Mouse (Mus musculus): ENCODE data around the gene Btbd17. TPM values are rescaled to one million over a fixed set of nuclear protein-coding genes. Genes with fewer than 3 reads are reported as not detected.

Btbd17 gene
- total RNA-seq, 2 experiments from 2014 or later: not detected

GRCm38 (mm10) chr11:114769911-114770310 is 25.8 kb downstream of the Btbd17 start:
- no peak for DNase-seq (ENCODE audit: low spot score)

GRCm38 (mm10) chr11:114764820-114765818 is 30.6 kb downstream of the Btbd17 start, which contains the start of gene Kif19a:
TSS of gene Kif19a (plus strand) at chr11:114765388.
- peak; percentile 39 for DNase-seq (ENCODE audit: low spot score)

GRCm38 (mm10) chr11:114747564-114748138 is 48.1 kb downstream of the Btbd17 start:
- no peak for DNase-seq (ENCODE audit: low spot score)

- peak; percentile 91 for DNase-seq (ENCODE audit: low spot score)
These were observed 50.6 kb downstream of the Btbd17 start for GRCm38 (mm10) chr11:114745134-114745533.

- DNase-seq (ENCODE audit: low spot score): no peak
These were observed 54.3 kb downstream of the Btbd17 start for GRCm38 (mm10) chr11:114741451-114741850.

Other genes with a start within 250 kb of the Btbd17 start
- gene Rpl38, start 127.4 kb downstream of the Btbd17 start, total RNA-seq (2021): 100 to 1,000 TPM; 619 to 713 TPM
- 10 to 100 TPM; 15.6 to 16.7 TPM for gene Ttyh2, start 120.5 kb downstream of the Btbd17 start, total RNA-seq (2021)
- under 1 TPM; 0.07 to 0.12 TPM for gene Dnaic2, start 68.5 kb downstream of the Btbd17 start, total RNA-seq (2021)
- 1 to 10 TPM in 1 of 2 experiments, under 1 TPM in 1; 0.57 to 1.1 TPM for gene Kif19a, start 30.6 kb downstream of the Btbd17 start, total RNA-seq (2021)
- not detected for gene Gpr142, start 3.0 kb upstream of the Btbd17 start, total RNA-seq (2021)
- 10 to 100 TPM; 39.7 to 43.7 TPM for gene Gprc5c, start 55.2 kb upstream of the Btbd17 start, total RNA-seq (2021)
- gene Cd300a, start 94.1 kb upstream of the Btbd17 start, total RNA-seq (2021): under 1 TPM; 0.59 to 0.81 TPM
- gene Cd300lb, start 138.4 kb upstream of the Btbd17 start, total RNA-seq (2021): under 1 TPM; 0.09 to 0.24 TPM
- gene Cd300c, start 173.2 kb upstream of the Btbd17 start, total RNA-seq (2021): not detected
- under 1 TPM; 0.11 to 0.33 TPM for gene Cd300ld, start 194.0 kb upstream of the Btbd17 start, total RNA-seq (2021)
- under 1 TPM; 0.21 to 0.32 TPM for gene Cd300c2, start 205.9 kb upstream of the Btbd17 start, total RNA-seq (2021)
- gene Cd300ld2, start 220.2 kb upstream of the Btbd17 start, total RNA-seq (2021): not detected
- not detected for gene Cd300ld4, start 231.1 kb upstream of the Btbd17 start, total RNA-seq (2021)
- 1 to 10 TPM in 1 of 2 experiments, not detected in 1; 2.7 TPM for gene Cd300ld5, start 241.8 kb upstream of the Btbd17 start, total RNA-seq (2021)

All from gastrocnemius, adult 18-20 months (tissue).